Mouse (Mus musculus) midbrain, embryonic 10.5 days (tissue): ENCODE measurements at regions not wholly inside any gene's neighbourhood (a gene's known extent, or its start where the extent isn't known, plus 50 kb on each side); places are given as distances from the start of the nearest gene placed in this dataset.

Experiments
- DNase-seq: peaks from one replicate; pipeline ENCODE4 v3.0.0-alpha.2; 2017; ENCODE audit warnings: low spot score
- H3K27ac ChIP-seq: fragments of 300-500 bp; sonication (generic); replicated peaks from 2 replicates; pipeline ENCODE4 v1.5.1; 2016; ENCODE audit warnings: mild to moderate bottlenecking
- H3K27me3 ChIP-seq: fragments of 300-500 bp; sonication (generic); 2 replicates; pipeline ENCODE4 v1.6.1; 2016; ENCODE audit warnings: low read depth, mild to moderate bottlenecking; ENCODE audit not compliant: poor library complexity, severe bottlenecking
- H3K36me3 ChIP-seq: fragments of 300-500 bp; sonication (generic); 2 replicates; pipeline ENCODE4 v1.6.1; 2016; ENCODE audit warnings: mild to moderate bottlenecking, moderate library complexity
- H3K4me1 ChIP-seq: fragments of 300-500 bp; sonication (generic); 2 replicates; pipeline ENCODE4 v1.6.1; 2016
- H3K4me3 ChIP-seq: fragments of 300-500 bp; sonication (generic); 2 replicates; pipeline ENCODE4 v1.5.1; 2016; ENCODE audit warnings: mild to moderate bottlenecking, moderate library complexity
- H3K9me3 ChIP-seq: fragments of 300-500 bp; sonication (generic); replicated peaks from 2 replicates; pipeline ENCODE4 v1.6.1; 2016; ENCODE audit warnings: mild to moderate bottlenecking
- WGBS: fragments of 180-500 bp; shearing (Covaris S2); methylation state at CpG from one replicate; pipeline ENCODE4 v1.1.7; 2016; 5-methylcytosine and 5-hydroxymethylcytosine counted together

DNA sequence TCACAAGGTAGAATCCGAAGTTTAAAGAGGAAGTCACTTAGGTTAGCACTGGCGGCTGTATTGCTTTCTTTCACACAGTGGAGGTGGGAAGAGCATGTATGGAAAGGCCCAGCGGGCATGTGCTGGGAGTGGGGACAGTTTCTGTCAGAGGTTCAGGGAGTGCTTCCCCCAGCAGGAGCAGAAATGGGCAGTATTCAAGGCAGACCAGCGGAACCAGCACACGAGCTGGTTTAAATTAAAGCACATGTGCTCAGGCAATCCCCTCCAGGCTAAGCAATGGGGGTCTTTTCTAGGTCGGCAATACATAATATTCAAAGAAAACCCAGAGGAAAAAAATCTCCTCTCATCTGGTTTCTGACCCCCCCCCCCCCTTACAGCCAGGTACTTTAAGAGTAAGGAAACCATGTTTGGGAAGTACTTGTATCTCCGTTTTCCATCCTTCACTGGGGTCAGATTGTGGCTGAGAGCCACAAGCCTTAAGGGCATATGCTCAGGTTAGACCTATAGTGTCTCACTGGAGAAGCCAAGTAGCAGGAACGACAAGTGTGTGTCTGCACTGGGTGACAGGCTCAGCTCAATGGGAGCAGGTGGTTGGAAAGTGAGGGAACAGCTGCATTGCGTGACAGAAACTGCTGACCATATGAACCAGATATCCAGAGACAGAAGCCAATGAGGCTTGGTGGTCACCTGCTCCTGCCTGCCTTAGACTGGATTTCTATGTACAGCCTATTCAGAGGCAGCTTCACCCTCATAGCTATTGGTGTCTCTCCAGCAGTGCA lies 111.3 kb upstream of the Mycn start:
- no peaks in the 10 kb centered on the region for H3K36me3 ChIP-seq

GRCm38 (mm10) chr12:13052164-13052563 lies 110.5 kb upstream of the Mycn start:
- WGBS = 83% methylated on average over 6 of the region's 6 CpGs
- peaks cover 29% of the 10 kb centered on the region for H3K4me1 ChIP-seq
- no peak overlapping the region for H3K4me3 ChIP-seq

More for the DNA sequence above, 111.3 kb upstream of the Mycn start:
- DNase-seq = no peak
- Histone ChIP-seq H3K4me1 (peaks cover 23% of the 10 kb centered on the region), H3K9me3 (no peaks in the 10 kb centered on the region), H3K4me3 (no peak overlapping the region), H3K27me3 (peaks cover 4% of the 10 kb centered on the region), H3K27ac (no peak overlapping the region)
- 70% methylated on average over 9 of the region's 9 CpGs for WGBS

GRCm38 (mm10) chr12:13049659-13050058 lies 107.9 kb upstream of the Mycn start:
- Histone ChIP-seq H3K27me3 (peaks cover 4% of the 10 kb centered on the region; the same call in 1 of the 2 replicates), H3K4me1 (peaks cover 22% of the 10 kb centered on the region), H3K4me3 (no peak overlapping the region), H3K36me3 (no peaks in the 10 kb centered on the region), H3K27ac (no peak overlapping the region; the same call in 1 of the 2 replicates), H3K9me3 (no peaks in the 10 kb centered on the region)
- 62% methylated on average over 8 of the region's 8 CpGs for WGBS
- DNase-seq = no peak

More at GRCm38 (mm10) chr12:13052164-13052563, 110.5 kb upstream of the Mycn start:
- no peaks in the 10 kb centered on the region for H3K9me3 ChIP-seq
- no peak overlapping the region for H3K27ac ChIP-seq
- no peak for DNase-seq
- no peaks in the 10 kb centered on the region for H3K36me3 ChIP-seq
- H3K27me3 ChIP-seq = peaks cover 4% of the 10 kb centered on the region

DNA sequence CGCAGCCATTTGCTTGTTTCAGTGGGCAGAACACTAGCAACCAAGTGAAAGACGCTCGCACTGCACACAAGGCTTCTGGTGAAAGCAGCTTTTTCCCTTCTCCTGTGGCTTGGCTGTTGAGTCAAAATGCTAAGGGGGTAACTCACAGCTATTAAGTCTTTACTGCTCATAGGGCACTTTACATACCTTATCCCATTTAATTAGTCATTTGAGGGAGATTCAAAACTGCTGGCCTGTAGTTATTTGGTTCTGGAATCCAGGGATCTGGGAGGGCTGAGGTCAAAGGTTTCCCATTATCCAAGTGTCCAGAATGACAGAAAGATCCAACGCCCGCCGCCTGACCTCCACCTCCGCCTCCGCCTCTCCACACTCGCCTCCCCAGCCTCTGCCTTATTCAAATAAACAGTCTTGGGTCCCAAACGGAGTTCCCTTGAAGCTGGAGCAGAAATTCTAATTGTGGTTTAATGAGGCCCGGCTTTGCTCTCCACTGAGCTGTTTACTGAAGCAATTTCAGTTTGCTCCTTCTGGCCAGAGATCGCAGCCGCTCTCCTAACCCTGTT lies 106.5 kb upstream of the Mycn start:
- H3K36me3 ChIP-seq = no peaks in the 10 kb centered on the region
- 29% methylated on average over 13 of the region's 13 CpGs for WGBS
- H3K27ac ChIP-seq = peak overlapping the region; percentile 14; the same call in 1 of the 2 replicates
- H3K27me3 ChIP-seq = peaks cover 4% of the 10 kb centered on the region; the same call in 1 of the 2 replicates
- DNase-seq = peak; percentile 65
- H3K9me3 ChIP-seq = no peaks in the 10 kb centered on the region
- no peak overlapping the region for H3K4me3 ChIP-seq
- peaks cover 22% of the 10 kb centered on the region for H3K4me1 ChIP-seq

DNA sequence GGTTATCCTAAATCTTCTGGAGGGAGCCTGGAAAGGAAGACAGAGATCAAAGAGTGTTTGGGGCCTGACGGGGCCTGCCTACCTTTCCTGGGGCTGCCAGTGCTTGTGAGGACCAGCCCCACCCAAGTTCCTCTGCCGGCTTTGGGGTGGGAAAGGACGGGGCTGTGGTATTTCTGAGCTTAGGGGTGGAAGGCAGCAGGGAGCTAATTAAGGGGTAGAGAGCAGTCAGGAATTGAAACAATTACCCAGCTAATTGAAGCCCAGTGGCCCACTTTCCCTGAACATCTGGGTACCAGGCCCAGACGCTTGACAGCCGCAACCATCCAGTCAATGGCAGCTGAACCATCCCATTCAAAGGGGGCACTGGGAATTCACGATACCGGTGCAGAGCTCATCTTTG lies 101.2 kb upstream of the Mycn start:
- WGBS = 75% methylated on average over 7 of the region's 7 CpGs
- Histone ChIP-seq H3K9me3 (no peaks in the 10 kb centered on the region), H3K27me3 (no peaks in the 10 kb centered on the region), H3K36me3 (no peaks in the 10 kb centered on the region), H3K4me3 (no peak overlapping the region), H3K4me1 (peaks cover 5% of the 10 kb centered on the region), H3K27ac (no peak overlapping the region)
- DNase-seq = no peak

DNA sequence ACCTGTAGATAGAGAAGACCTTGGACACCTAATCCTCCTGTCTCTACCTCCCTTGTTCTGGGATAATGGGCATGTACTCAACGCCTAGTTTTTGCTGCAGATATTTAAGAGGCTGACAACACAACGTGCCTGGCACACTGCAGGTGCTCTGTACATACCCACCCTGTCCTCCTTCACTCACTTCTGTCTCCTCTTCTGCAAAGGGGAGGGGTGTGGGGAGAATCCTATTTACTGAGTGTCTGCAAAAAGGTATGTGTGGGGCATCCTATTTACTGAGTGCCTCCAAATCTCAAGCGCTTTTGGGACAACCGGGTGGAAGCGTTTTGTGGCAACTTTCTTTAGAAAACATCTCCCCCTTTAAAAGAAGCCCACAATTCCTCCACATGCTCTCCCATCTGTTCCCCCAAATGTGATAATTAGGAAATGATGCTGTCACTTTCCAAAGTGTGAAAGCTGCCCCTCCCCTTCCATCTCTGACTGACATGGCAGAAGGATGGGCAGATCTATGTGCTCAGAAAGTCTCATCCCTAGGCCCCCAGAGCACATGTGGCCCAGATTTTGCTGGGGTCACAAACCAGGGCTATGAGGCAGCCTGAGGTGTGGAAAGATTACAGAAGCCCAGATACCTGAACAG lies 93.5 kb upstream of the Mycn start:
- no peak overlapping the region for H3K27ac ChIP-seq
- H3K27me3 ChIP-seq = no peaks in the 10 kb centered on the region
- H3K4me3 ChIP-seq = no peak overlapping the region
- no peak for DNase-seq
- WGBS = 84% methylated on average over 5 of the region's 5 CpGs
- no peaks in the 10 kb centered on the region for H3K9me3 ChIP-seq
- peaks cover 3% of the 10 kb centered on the region; the same call in 1 of the 2 replicates for H3K4me1 ChIP-seq
- H3K36me3 ChIP-seq = no peaks in the 10 kb centered on the region

DNA sequence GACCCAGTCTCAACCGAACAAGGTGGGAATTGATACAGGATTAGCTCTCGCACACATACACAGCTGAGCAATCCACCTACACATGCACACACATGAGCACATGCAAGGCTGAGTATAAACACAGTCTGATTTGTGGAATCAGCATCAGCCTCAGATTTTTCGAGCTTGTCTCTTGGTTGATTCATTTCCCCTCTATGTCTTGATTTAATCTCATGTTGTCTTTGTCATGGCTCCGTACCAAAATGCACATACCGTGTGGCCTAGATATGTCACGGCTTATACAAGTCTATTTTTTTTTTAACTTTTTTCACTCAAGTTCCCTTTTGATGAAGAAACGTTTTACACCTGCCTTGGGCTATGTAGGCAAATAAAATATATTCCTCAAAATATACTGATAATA lies 88.6 kb upstream of the Mycn start:
- Histone ChIP-seq H3K9me3 (no peaks in the 10 kb centered on the region), H3K27me3 (no peaks in the 10 kb centered on the region), H3K4me3 (no peak overlapping the region), H3K27ac (no peak overlapping the region), H3K36me3 (no peaks in the 10 kb centered on the region), H3K4me1 (peaks cover 8% of the 10 kb centered on the region)
- WGBS = 94% methylated on average over 7 of the region's 7 CpGs
- DNase-seq = no peak

DNA sequence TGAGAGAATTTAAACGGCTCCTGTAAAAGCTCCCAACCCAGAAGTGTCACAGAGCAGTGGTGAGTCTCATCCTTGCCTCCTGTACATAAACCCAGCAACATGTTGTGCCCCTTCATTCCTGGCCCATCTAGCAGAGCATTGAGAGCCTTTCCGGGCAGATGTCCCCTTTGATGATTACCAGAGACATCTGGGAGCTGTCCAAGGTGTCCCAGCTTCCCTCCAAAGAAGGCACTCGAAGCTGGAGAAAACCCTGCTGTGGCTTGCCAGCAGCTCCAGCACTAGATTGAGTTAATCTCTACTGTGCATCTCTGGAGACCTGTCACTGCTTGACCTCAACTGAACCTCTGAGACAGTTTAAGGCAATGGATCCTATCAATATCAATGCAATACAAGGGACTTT lies 86.4 kb upstream of the Mycn start:
- no peak overlapping the region for H3K27ac ChIP-seq
- peaks cover 16% of the 10 kb centered on the region for H3K4me1 ChIP-seq
- H3K4me3 ChIP-seq = no peak overlapping the region
- H3K36me3 ChIP-seq = no peaks in the 10 kb centered on the region
- WGBS = 65% methylated on average over 3 of the region's 3 CpGs
- no peak for DNase-seq
- no peaks in the 10 kb centered on the region for H3K27me3 ChIP-seq
- no peaks in the 10 kb centered on the region for H3K9me3 ChIP-seq

DNA sequence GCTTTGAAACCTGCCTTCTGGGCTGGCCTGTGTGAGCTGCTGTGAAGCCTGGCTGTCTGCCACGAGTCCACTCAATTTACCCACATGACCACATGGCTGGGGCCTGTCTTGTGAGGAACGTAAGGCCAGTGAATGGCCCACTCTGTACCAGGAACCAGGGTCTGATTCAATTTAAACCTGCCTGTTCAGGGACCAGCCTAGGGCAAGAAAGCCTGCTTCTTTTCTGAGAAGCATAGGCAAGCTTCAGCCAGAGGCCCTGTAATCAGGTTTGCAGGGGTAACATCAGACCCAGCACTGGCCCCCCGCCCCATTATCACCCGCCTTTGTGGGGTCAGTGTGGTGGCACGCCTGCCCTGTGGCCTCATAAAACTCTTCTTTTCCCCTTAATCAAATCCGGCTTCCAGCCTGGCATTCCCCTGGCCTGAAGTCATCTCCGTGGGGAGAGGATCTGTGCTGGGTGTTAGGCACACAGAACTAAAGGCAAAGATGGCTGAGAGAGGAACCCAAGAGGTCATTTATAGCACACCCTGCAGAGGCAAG lies 84.4 kb upstream of the Mycn start:
- no peaks in the 10 kb centered on the region for H3K9me3 ChIP-seq
- no peak for DNase-seq
- no peak overlapping the region for H3K4me3 ChIP-seq
- no peaks in the 10 kb centered on the region for H3K27me3 ChIP-seq
- WGBS = 72% methylated on average over 7 of the region's 7 CpGs
- H3K4me1 ChIP-seq = peaks cover 14% of the 10 kb centered on the region
- no peaks in the 10 kb centered on the region for H3K36me3 ChIP-seq
- peak overlapping the region; percentile 43; the same call in 1 of the 2 replicates for H3K27ac ChIP-seq

- Histone ChIP-seq H3K36me3 (no peaks in the 10 kb centered on the region), H3K4me1 (peaks cover 14% of the 10 kb centered on the region), H3K4me3 (no peak overlapping the region), H3K9me3 (no peaks in the 10 kb centered on the region), H3K27me3 (no peaks in the 10 kb centered on the region), H3K27ac (no peak overlapping the region)
- DNase-seq = no peak
- 58% methylated on average over 8 of the region's 8 CpGs for WGBS
Observed at GRCm38 (mm10) chr12:13024215-13024841, 82.6 kb upstream of the Mycn start.

GRCm38 (mm10) chr12:13011023-13011761 lies 69.5 kb upstream of the Mycn start:
- 88% methylated on average over 9 of the region's 9 CpGs for WGBS
- Histone ChIP-seq H3K27me3 (no peaks in the 10 kb centered on the region), H3K36me3 (no peaks in the 10 kb centered on the region), H3K9me3 (no peaks in the 10 kb centered on the region), H3K4me1 (no peaks in the 10 kb centered on the region), H3K27ac (no peak overlapping the region), H3K4me3 (no peak overlapping the region)
- DNase-seq = no peak

- Histone ChIP-seq H3K36me3 (no peaks in the 10 kb centered on the region), H3K27me3 (no peaks in the 10 kb centered on the region), H3K9me3 (no peaks in the 10 kb centered on the region), H3K4me1 (no peaks in the 10 kb centered on the region), H3K4me3 (no peak overlapping the region), H3K27ac (no peak overlapping the region)
- WGBS = 89% methylated on average over 3 of the region's 3 CpGs
- DNase-seq = no peak
Observed at GRCm38 (mm10) chr12:13010405-13010804, 68.7 kb upstream of the Mycn start.
